ENCODE assay signal across 20 mouse cellular contexts in the genomic region with DNA sequence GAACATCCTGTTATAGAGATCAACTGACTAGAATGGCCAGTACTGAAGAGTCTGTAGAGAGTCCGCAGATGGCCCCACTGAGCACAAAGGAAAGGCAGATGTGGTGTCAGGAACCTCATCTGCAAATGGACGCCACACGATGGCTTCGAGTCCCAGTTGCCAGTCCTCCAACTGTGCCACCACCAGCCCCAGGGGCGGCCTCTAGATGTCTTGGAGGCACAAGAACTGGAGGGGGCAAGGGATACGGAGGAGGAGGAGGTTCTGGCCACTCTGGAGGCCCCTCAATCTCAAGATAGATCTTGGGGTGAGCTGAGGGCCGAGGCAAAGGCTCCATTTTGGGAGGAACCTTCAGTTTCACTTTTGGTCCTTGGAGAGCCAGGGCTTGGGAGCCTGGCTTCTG. TPM values are rescaled to one million over a fixed set of nuclear protein-coding genes. Genes with fewer than 3 reads are reported as not detected.
DNase-seq lines count a peak whose midpoint lies in the region; TF ChIP-seq lines count a peak whose summit lies in the region.
"Had no signal": no experiment of that assay in that cellular context is flagged by ENCODE, and none has a peak within 500 bp of the region (broad histone marks: within the 10 kb centered on the region; RNA-seq: fewer than 3 reads in every experiment).

No protein-coding gene starts in this region.

- no peak for TF ChIP-seq CTCF in gastrocnemius, adult 2 months (IDR thresholded peaks at IDR 0.05)

- H3K27ac ChIP-seq in gastrocnemius, adult 2 months = no peak overlapping the region

- DNase-seq in gastrocnemius, adult 2 months = peak; percentile 13
- DNase-seq in gastrocnemius, postnatal 4 days (ENCODE audit: low spot score in 2 of 2) = no peak
- peak; percentile 85 for DNase-seq in heart, adult 11 months
- no peak for DNase-seq in heart, postnatal 25 days (ENCODE audit: low spot score)
- DNase-seq: adrenal gland, adult 2 months; adrenal gland, adult 8-10 months; adrenal gland, postnatal 10 days; adrenal gland, postnatal 14 days; adrenal gland, postnatal 25 days; adrenal gland, postnatal 36 days; B cell, adult 2 months; cerebellum, adult 11 months; cerebellum, adult 11-12 months; cerebellum, adult 18-20 months had no signal

- H3K4me3 ChIP-seq in gastrocnemius, adult 2 months = no peak overlapping the region

- intact Hi-C loops in gastrocnemius, adult 2 months (cut with DNase I) = no loop called here
- intact Hi-C loops in heart, postnatal 25 days (cut with DNase I) = no loop called here

RNA-seq across cellular contexts. Expression of a gene that starts 47.2 kb away (rescaled TPM):
- total RNA-seq in gastrocnemius, adult 2 months (2021) = not detected
- not detected for total RNA-seq in gastrocnemius, postnatal 4 days (2021)
- not detected for total RNA-seq in heart, postnatal 25 days (2021)
- total RNA-seq: adrenal gland, adult 18-20 months; adrenal gland, adult 2 months; adrenal gland, adult 8-10 months; adrenal gland, postnatal 10 days; adrenal gland, postnatal 14 days; adrenal gland, postnatal 25 days; adrenal gland, postnatal 36 days; adrenal gland, postnatal 4 days; CH12.LX; ES-E14; G1E; MEL had no signal

Comparison
In these comparisons a context has a peak if more than half of its experiments do, and no peak if none do; other contexts are left out.
1. DNase-seq: peak in gastrocnemius, adult 2 months (single experiment) and heart, adult 11 months (single experiment); none in gastrocnemius, postnatal 4 days (0 of 2) and heart, postnatal 25 days (single experiment).